Mouse (Mus musculus) CH12.LX (cell line): ENCODE results near the gene 9130213A22Rik. TPM values are rescaled to one million over a fixed set of nuclear protein-coding genes. Genes with fewer than 3 reads are reported as not detected.
"Not testable (repeated sequence)": the region's sequence is repeated elsewhere in the genome, so short reads cannot be mapped to it uniquely, and the experiment has no call there.

ENCODE experiments used
- DNase-seq: peaks from one replicate; pipeline ENCODE4 v3.0.0-alpha.2; 2013; ENCODE audit errors: extremely low read depth
- H3K27ac ChIP-seq: 2 replicates; pipeline ENCODE4 v1.5.1; 2012; ENCODE audit warnings: low read depth, mild to moderate bottlenecking, control low read depth, moderate library complexity; ENCODE audit not compliant: insufficient read depth
- H3K27me3 ChIP-seq: replicated peaks from 2 replicates; pipeline ENCODE3; 2012; ENCODE audit warnings: inconsistent platforms
- H3K36me3 ChIP-seq, 2 experiments: replicated peaks in 1 of 2; 2 replicates each; pipeline versions ENCODE3 to v1.6.1; 2012; ENCODE audit warnings: inconsistent platforms in 1 of 2, low read length in 1 of 2, mild to moderate bottlenecking in 1 of 2, mixed read lengths in 1 of 2, moderate library complexity in 1 of 2; ENCODE audit not compliant: control insufficient read depth in 1 of 2, insufficient read depth in 1 of 2
- H3K4me1 ChIP-seq, 2 experiments: 2 replicates each; pipeline ENCODE4 v1.6.1; 2012; ENCODE audit warnings: inconsistent platforms in 1 of 2, moderate library complexity in 1 of 2; ENCODE audit not compliant: insufficient read depth in 2 of 2, control insufficient read depth in 1 of 2
- H3K4me2 ChIP-seq: 2 replicates; pipeline ENCODE4 v1.6.1; 2012; ENCODE audit warnings: low read depth, mild to moderate bottlenecking, control low read depth; ENCODE audit not compliant: poor library complexity, insufficient read depth, severe bottlenecking
- H3K4me3 ChIP-seq, 3 experiments: fragments of 150-350 bp in 1 of 3; sonication (generic) in 1 of 3; replicated peaks in 1 of 3; 2 replicates each; pipeline versions ENCODE3 to v1.5.1; 2011 to 2012; ENCODE audit warnings: low read depth in 2 of 3, low read length in 2 of 3, mild to moderate bottlenecking in 2 of 3, moderate library complexity in 2 of 3, control low read depth in 1 of 3, improper control_type of control experiment in 1 of 3, inconsistent platforms in 1 of 3, mixed read lengths in 1 of 3; ENCODE audit not compliant: poor library complexity in 1 of 3
- H3K79me2 ChIP-seq: replicated peaks from 2 replicates; pipeline ENCODE4 v1.6.1; 2012; ENCODE audit warnings: mild to moderate bottlenecking, moderate library complexity; ENCODE audit not compliant: control insufficient read depth, poor library complexity, insufficient read depth, severe bottlenecking; ENCODE audit errors: extremely low read depth
- H3K9ac ChIP-seq: 2 replicates; pipeline ENCODE4 v1.6.1; 2012; ENCODE audit warnings: low read depth, mild to moderate bottlenecking, control low read depth, moderate library complexity; ENCODE audit not compliant: insufficient read depth
- H3K9me3 ChIP-seq: replicated peaks from 2 replicates; pipeline ENCODE3; 2012; ENCODE audit warnings: low read length, inconsistent platforms, mixed read lengths
- CHD1 ChIP-seq: IDR thresholded peaks from 2 replicates; pipeline ENCODE4 v1.6.1; 2012; ENCODE audit warnings: low read depth, low read length, improper control_type of control experiment, inconsistent platforms
- CTCF ChIP-seq, 2 experiments: IDR thresholded peaks in 1 of 2; conservative IDR thresholded peaks in 1 of 2; 2 replicates each; pipeline ENCODE4 v1.5.1; 2011 to 2012; ENCODE audit warnings: low read depth in 2 of 2, low read length in 2 of 2, improper control_type of control experiment in 1 of 2, inconsistent platforms in 1 of 2, mild to moderate bottlenecking in 1 of 2, moderate library complexity in 1 of 2
- EP300 ChIP-seq: IDR thresholded peaks from 2 replicates; pipeline ENCODE4 v1.6.1; 2011; ENCODE audit warnings: low read length, improper control_type of control experiment
- ETS1 ChIP-seq: conservative IDR thresholded peaks from 2 replicates; pipeline ENCODE4 v1.6.1; 2012; ENCODE audit warnings: low read depth, mild to moderate bottlenecking, inconsistent platforms, low read length, improper control_type of control experiment, moderate library complexity
- IRF4 ChIP-seq: IDR thresholded peaks from 2 replicates; pipeline ENCODE4 v1.6.1; 2014; ENCODE audit warnings: low read depth, mild to moderate bottlenecking, inconsistent platforms, low read length, improper control_type of control experiment
- JUN ChIP-seq: IDR thresholded peaks from 2 replicates; pipeline ENCODE4 v1.6.1; 2011; ENCODE audit warnings: low read depth, mild to moderate bottlenecking, low read length, improper control_type of control experiment, moderate library complexity; ENCODE audit not compliant: insufficient read depth
- KAT2A ChIP-seq: IDR thresholded peaks from 2 replicates; pipeline ENCODE4 v1.6.1; 2012; ENCODE audit warnings: low read length, improper control_type of control experiment, inconsistent platforms; ENCODE audit not compliant: insufficient replicate concordance
- MAFK ChIP-seq: IDR thresholded peaks from 2 replicates; pipeline ENCODE4 v1.6.1; 2011; ENCODE audit warnings: low read length, improper control_type of control experiment; ENCODE audit not compliant: insufficient replicate concordance
- MAX ChIP-seq: IDR thresholded peaks from 2 replicates; pipeline ENCODE4 v1.6.1; 2011; ENCODE audit warnings: low read length, improper control_type of control experiment
- MAZ ChIP-seq: IDR thresholded peaks from 2 replicates; pipeline ENCODE4 v1.6.1; 2012; ENCODE audit warnings: low read depth, mild to moderate bottlenecking, inconsistent platforms, low read length, improper control_type of control experiment, moderate library complexity
- MEF2A ChIP-seq: IDR thresholded peaks from 2 replicates; pipeline ENCODE4 v1.6.1; 2014; ENCODE audit warnings: low read depth, mild to moderate bottlenecking, inconsistent platforms, low read length, improper control_type of control experiment, borderline replicate concordance
- MXI1 ChIP-seq: IDR thresholded peaks from 2 replicates; pipeline ENCODE4 v1.6.1; 2011; ENCODE audit warnings: mild to moderate bottlenecking, low read depth, low read length, improper control_type of control experiment
- NRF1 ChIP-seq: IDR thresholded peaks from 2 replicates; pipeline ENCODE4 v1.6.1; 2014; ENCODE audit warnings: low read depth, mild to moderate bottlenecking, inconsistent platforms, low read length, improper control_type of control experiment, moderate library complexity
- POLR2A ChIP-seq: IDR thresholded peaks from 2 replicates; pipeline ENCODE4 v1.6.1; 2011; ENCODE audit warnings: low read depth, mild to moderate bottlenecking, improper control_type of control experiment, low read length
- POLR2AphosphoS2 ChIP-seq: IDR thresholded peaks from 2 replicates; pipeline ENCODE4 v1.6.1; 2011; ENCODE audit warnings: low read depth, low read length, improper control_type of control experiment
- RAD21 ChIP-seq: IDR thresholded peaks from 2 replicates; pipeline ENCODE4 v1.6.1; 2011; ENCODE audit warnings: low read depth, mild to moderate bottlenecking, low read length, improper control_type of control experiment, moderate library complexity
- RCOR1 ChIP-seq: conservative IDR thresholded peaks from 2 replicates; pipeline ENCODE4 v1.6.1; 2012; ENCODE audit warnings: low read depth, mild to moderate bottlenecking, inconsistent platforms, low read length, improper control_type of control experiment
- SIN3A ChIP-seq: IDR thresholded peaks from 2 replicates; pipeline ENCODE4 v1.6.1; 2012; ENCODE audit warnings: low read length, improper control_type of control experiment, inconsistent platforms
- SMC3 ChIP-seq: IDR thresholded peaks from 2 replicates; pipeline ENCODE4 v1.6.1; 2011; ENCODE audit warnings: low read depth, low read length, improper control_type of control experiment
- TBP ChIP-seq: conservative IDR thresholded peaks from 2 replicates; pipeline ENCODE4 v1.6.1; 2011; ENCODE audit warnings: low read depth, low read length, improper control_type of control experiment
- UBTF ChIP-seq: IDR thresholded peaks from 2 replicates; pipeline ENCODE4 v1.6.1; 2012; ENCODE audit warnings: low read depth, mild to moderate bottlenecking, inconsistent platforms, low read length, improper control_type of control experiment, moderate library complexity
- USF1 ChIP-seq: IDR thresholded peaks from 2 replicates; pipeline ENCODE4 v1.6.1; 2014; ENCODE audit warnings: low read depth, mild to moderate bottlenecking, inconsistent platforms, low read length, improper control_type of control experiment
- USF2 ChIP-seq: conservative IDR thresholded peaks from 2 replicates; pipeline ENCODE4 v1.6.1; 2011; ENCODE audit warnings: low read depth, low read length, improper control_type of control experiment
- ZKSCAN1 ChIP-seq: IDR thresholded peaks from 2 replicates; pipeline ENCODE4 v1.6.1; 2012; ENCODE audit warnings: low read depth, inconsistent platforms, low read length, improper control_type of control experiment, borderline replicate concordance
- dilution Hi-C: fragments of 300-500 bp; cut with MboI; formaldehyde crosslinking; loops from 2 replicates; pipeline ENCODE4 v1.14.3; 2020; ENCODE audit warnings: low sequenced_read_pairs; ENCODE audit not compliant: extremely low pct_unique_long_range_greater_than_20kb, extremely low pct_ligation_motif_present
- in situ Hi-C: fragments of 300-500 bp; cut with MboI; formaldehyde crosslinking; loops from 3 replicates; pipeline ENCODE4 v1.14.3; 2019; ENCODE audit warnings: low sequenced_read_pairs, low pct_ligation_motif_present, low pct_unique_long_range_greater_than_20kb, mixed read lengths
- polyA plus RNA-seq: library from polyadenylated mRNA; unstranded; fragments of >175 nt; gene quantifications from 2 replicates; pipeline ENCODE4 v1.2.1, GENCODE M21; 2012; ENCODE audit warnings: low read depth; ENCODE audit not compliant: insufficient read length
- total RNA-seq, 2 experiments: library from RNA; depleted of rRNA; stranded (reverse); fragments of 300-350 nt in 1 of 2; fragments of >200 nt in 1 of 2; gene quantifications; 2 replicates each; pipeline ENCODE4 v1.2.3; 2012 to 2014

Gene 9130213A22Rik
- total and polyA plus RNA-seq, 3 experiments: not detected

- TF ChIP-seq KAT2A (peak; percentile 71; the same call in 1 of the 2 replicates), NRF1 (peak; percentile 96), MAZ (peak; percentile 93), CTCF (conservative IDR thresholded peaks at IDR 0.05 in 1 of 2, IDR thresholded peaks at IDR 0.05 in 1 of 2; ENCODE audit: low read depth in 2 of 2, low read length in 2 of 2) (no peak), SMC3 (no peak), ETS1 (peak; percentile 98), MEF2A (peak; percentile 35; the same call in 1 of the 2 replicates), MAFK (no peak), ZKSCAN1 (no peak), JUN (no peak), EP300 (no peak; the same call in 1 of the 2 replicates), USF2 (peak; percentile 85), IRF4 (peak; percentile 71; the same call in 1 of the 2 replicates), RCOR1 (no peak)
- TF ChIP-seq, all 38 proteins: peak for 22
Observed at GRCm38 (mm10) chr11:69094697-69095429, 27.5 kb downstream of the 9130213A22Rik start, which contains the start of gene Per1 (continued).

- TF ChIP-seq CHD1: peak; percentile 81
- Histone ChIP-seq H3K36me3 (peaks cover 23 to 37% of the 10 kb centered on the region in 2 experiments), H3K79me2 (peaks cover 25% of the 10 kb centered on the region), H3K4me1 (peaks cover 27 to 79% of the 10 kb centered on the region in 2 experiments)
- H3K27me3 ChIP-seq, dilution Hi-C loops, H3K4me3 ChIP-seq, H3K4me2 ChIP-seq, H3K9ac ChIP-seq, DNase-seq, H3K27ac ChIP-seq, H3K9me3 ChIP-seq: not testable (repeated sequence)
- in situ Hi-C loops: loop anchor here (25.0 kb wide), 1 partner anchor 918 kb away; the partner anchor contains the start of genes Acadvl, Dlg4 and Dvl2
Observed at GRCm38 (mm10) chr11:69093856-69094255, 28.5 kb downstream of the 9130213A22Rik start.

- Histone ChIP-seq H3K9ac (no peak overlapping the region), H3K27ac (no peak overlapping the region), H3K36me3 (peaks cover 23 to 37% of the 10 kb centered on the region in 2 experiments), H3K79me2 (peaks cover 29% of the 10 kb centered on the region), H3K9me3 (no peaks in the 10 kb centered on the region), H3K27me3 (peaks cover 6% of the 10 kb centered on the region), H3K4me1 (peaks cover 20 to 74% of the 10 kb centered on the region in 2 experiments), H3K4me2 (no peak overlapping the region), H3K4me3 (no peak overlapping the region)
- dilution Hi-C loops: no loop called here
- TF ChIP-seq TBP (no peak), NRF1 (no peak), MXI1 (no peak), RAD21 (no peak; the same call in 1 of the 2 replicates), MAX (no peak), POLR2AphosphoS2 (peak; percentile 33; the same call in 1 of the 2 replicates), CTCF (conservative IDR thresholded peaks at IDR 0.05 in 1 of 2, IDR thresholded peaks at IDR 0.05 in 1 of 2; ENCODE audit: low read depth in 2 of 2, low read length in 2 of 2) (peak in 1 of 2 experiments; percentile 45; a peak in 2 of 4 replicates), SIN3A (no peak), KAT2A (no peak), USF1 (no peak), POLR2A (0 out of 2 replicates have a peak, but pooled peaks have one; percentile 4), SMC3 (peak; percentile 17; the same call in 1 of the 2 replicates), UBTF (no peak)
- in situ Hi-C loops: loop anchor here (25.0 kb wide), 1 partner anchor 919 kb away; the partner anchor contains the start of genes Acadvl, Dlg4 and Dvl2
- no peak for DNase-seq
Observed at GRCm38 (mm10) chr11:69092871-69093270, 29.5 kb downstream of the 9130213A22Rik start.
